Mouse (Mus musculus): ENCODE measurements at regions not wholly inside any gene's neighbourhood (a gene's known extent, or its start where the extent isn't known, plus 50 kb on each side); places are given as distances from the start of the nearest gene placed in this dataset.
A peak's percentile ranks its signal among the peaks of the same experiment; 100 is the strongest.

GRCm38 (mm10) chr17:83276000-83276891, 61.2 kb downstream of the Pkdcc start:
- ATAC-seq (ENCODE audit: insufficient read depth, low read depth) (peak; percentile 87), DNase-seq (ENCODE audit: low spot score) (peak; percentile 87)
- peak; percentile 30 for TF ChIP-seq CTCF (IDR thresholded peaks at IDR 0.05; ENCODE audit: low read depth)
- TF ChIP-seq EP300 (IDR thresholded peaks at IDR 0.05; ENCODE audit: low read depth): peak; percentile 72
- WGBS: under 1% methylated on average over 64 of the region's 64 CpGs
- Histone ChIP-seq H3K9me3 (replicated peaks; ENCODE audit: control insufficient read depth, low read length) (no peaks in the 10 kb centered on the region), H3K36me3 (replicated peaks; ENCODE audit: control insufficient read depth, insufficient read depth, low read length) (no peaks in the 10 kb centered on the region), H3K9ac (replicated peaks; ENCODE audit: low read depth, low read length) (peak overlapping the region; percentile 75), H3K4me2 (ENCODE audit: low read depth, low read length) (peak overlapping the region; percentile 77), H3K27me3 (ENCODE audit: control insufficient read depth, insufficient read depth, low read length) (no peaks in the 10 kb centered on the region), H3K4me3 (ENCODE audit: low read depth, low read length) (peak overlapping the region; percentile 53), H3K4me1 (ENCODE audit: control insufficient read depth, insufficient read depth) (peaks cover 28% of the 10 kb centered on the region), H3K27ac (ENCODE audit: low read depth) (peak overlapping the region; percentile 96)

- Histone ChIP-seq H3K4me3 (ENCODE audit: low read depth, low read length) (peak overlapping the region; percentile 53), H3K27me3 (ENCODE audit: control insufficient read depth, insufficient read depth, low read length) (no peaks in the 10 kb centered on the region), H3K9me3 (replicated peaks; ENCODE audit: control insufficient read depth, low read length) (no peaks in the 10 kb centered on the region), H3K4me1 (ENCODE audit: control insufficient read depth, insufficient read depth) (peaks cover 28% of the 10 kb centered on the region), H3K27ac (ENCODE audit: low read depth) (peak overlapping the region; percentile 96), H3K36me3 (replicated peaks; ENCODE audit: control insufficient read depth, insufficient read depth, low read length) (no peaks in the 10 kb centered on the region), H3K4me2 (ENCODE audit: low read depth, low read length) (peak overlapping the region; percentile 77), H3K9ac (replicated peaks; ENCODE audit: low read depth, low read length) (peak overlapping the region; percentile 75)
- WGBS: 8% methylated on average over 26 of the region's 26 CpGs
- DNase-seq (ENCODE audit: low spot score): peak; percentile 83
- peak; percentile 56 for ATAC-seq (ENCODE audit: insufficient read depth, low read depth)
- TF ChIP-seq CTCF (IDR thresholded peaks at IDR 0.05; ENCODE audit: low read depth) (no peak), EP300 (IDR thresholded peaks at IDR 0.05; ENCODE audit: low read depth) (no peak)
These were observed 62.2 kb downstream of the Pkdcc start for GRCm38 (mm10) chr17:83277117-83277947.

GRCm38 (mm10) chr17:83277948-83278924, 63.1 kb downstream of the Pkdcc start:
- 38% methylated on average over 14 of the region's 14 CpGs for WGBS

GRCm38 (mm10) chr17:83283328-83283727, 67.4 kb upstream of the Eml4 start:
- Histone ChIP-seq H3K36me3 (replicated peaks; ENCODE audit: control insufficient read depth, insufficient read depth, low read length) (no peaks in the 10 kb centered on the region), H3K4me2 (ENCODE audit: low read depth, low read length) (no peak overlapping the region), H3K4me1 (ENCODE audit: control insufficient read depth, insufficient read depth) (peaks cover 10% of the 10 kb centered on the region), H3K4me3 (ENCODE audit: low read depth, low read length) (no peak overlapping the region), H3K27me3 (ENCODE audit: control insufficient read depth, insufficient read depth, low read length) (no peaks in the 10 kb centered on the region), H3K27ac (ENCODE audit: low read depth) (no peak overlapping the region), H3K9ac (replicated peaks; ENCODE audit: low read depth, low read length) (no peak overlapping the region), H3K9me3 (replicated peaks; ENCODE audit: control insufficient read depth, low read length) (no peaks in the 10 kb centered on the region)
- DNase-seq (ENCODE audit: low spot score) (no peak), ATAC-seq (ENCODE audit: insufficient read depth, low read depth) (no peak)
- 90% methylated on average over 3 of the region's 3 CpGs for WGBS
- TF ChIP-seq EP300 (IDR thresholded peaks at IDR 0.05; ENCODE audit: low read depth) (no peak), CTCF (IDR thresholded peaks at IDR 0.05; ENCODE audit: low read depth) (no peak)

More at GRCm38 (mm10) chr17:83277948-83278924, 63.1 kb downstream of the Pkdcc start:
- Histone ChIP-seq H3K4me1 (ENCODE audit: control insufficient read depth, insufficient read depth) (peaks cover 28% of the 10 kb centered on the region), H3K9me3 (replicated peaks; ENCODE audit: control insufficient read depth, low read length) (no peaks in the 10 kb centered on the region), H3K36me3 (replicated peaks; ENCODE audit: control insufficient read depth, insufficient read depth, low read length) (no peaks in the 10 kb centered on the region), H3K4me2 (ENCODE audit: low read depth, low read length) (peak overlapping the region; percentile 77; the same call in 1 of the 2 replicates), H3K4me3 (ENCODE audit: low read depth, low read length) (0 out of 2 replicates have a peak overlapping the region, but pooled peaks have one; percentile 24), H3K27ac (ENCODE audit: low read depth) (peak overlapping the region; percentile 96), H3K9ac (replicated peaks; ENCODE audit: low read depth, low read length) (peak overlapping the region; percentile 75), H3K27me3 (ENCODE audit: control insufficient read depth, insufficient read depth, low read length) (no peaks in the 10 kb centered on the region)
- TF ChIP-seq CTCF (IDR thresholded peaks at IDR 0.05; ENCODE audit: low read depth) (peak; percentile 15; the same call in 1 of the 2 replicates), EP300 (IDR thresholded peaks at IDR 0.05; ENCODE audit: low read depth) (no peak)
- ATAC-seq (ENCODE audit: insufficient read depth, low read depth) (no peak), DNase-seq (ENCODE audit: low spot score) (no peak)
